Mouse (Mus musculus) T-helper 17 cell (primary cell): ENCODE measurements around the gene Mmrn2.

Source experiments
- in situ Hi-C, 2 experiments: fragments of 300-600 bp; cut with MboI, MseI; formaldehyde crosslinking; loops; 1 replicate in 1 of 2; 2 replicates in 1 of 2; pipeline ENCODE4 v1.15.1; 2025; ENCODE audit warnings: high pct_unique_total_duplicates in 2 of 2

Gene Mmrn2

GRCm38 (mm10) chr14:34375415-34375904, at the start of gene Mmrn2:
Gene Mmrn2, plus strand, starts transcription at chr14:34375465.
- in situ Hi-C loops: loop anchor here in 1 of 2 experiments (5.0 kb wide), 1 partner anchor 573 kb away; no protein-coding TSS in a partner anchor

- in situ Hi-C loops: no loop called here
Measured at GRCm38 (mm10) chr14:34326606-34327005, 48.7 kb upstream of the Mmrn2 start.

GRCm38 (mm10) chr14:34327618-34328017, 47.6 kb upstream of the Mmrn2 start:
- in situ Hi-C loops: no loop called here

GRCm38 (mm10) chr14:34330657-34331158, 44.6 kb upstream of the Mmrn2 start:
- in situ Hi-C loops: no loop called here

GRCm38 (mm10) chr14:34331886-34332285, 43.4 kb upstream of the Mmrn2 start:
- in situ Hi-C loops: no loop called here

GRCm38 (mm10) chr14:34332476-34332875, 42.8 kb upstream of the Mmrn2 start:
- in situ Hi-C loops: no loop called here

GRCm38 (mm10) chr14:34339446-34339845, 35.8 kb upstream of the Mmrn2 start:
- in situ Hi-C loops: no loop called here

GRCm38 (mm10) chr14:34341993-34342392, 33.3 kb upstream of the Mmrn2 start:
- in situ Hi-C loops: no loop called here

- in situ Hi-C loops: no loop called here
Measured at GRCm38 (mm10) chr14:34343078-34343477, 32.2 kb upstream of the Mmrn2 start.

- in situ Hi-C loops: no loop called here
Measured at GRCm38 (mm10) chr14:34344361-34344760, 30.9 kb upstream of the Mmrn2 start.

- in situ Hi-C loops: no loop called here
Measured at GRCm38 (mm10) chr14:34345771-34346566, 29.3 kb upstream of the Mmrn2 start.

GRCm38 (mm10) chr14:34347084-34347483, 28.2 kb upstream of the Mmrn2 start:
- in situ Hi-C loops: no loop called here

GRCm38 (mm10) chr14:34348301-34348700, 27.0 kb upstream of the Mmrn2 start:
- in situ Hi-C loops: no loop called here

GRCm38 (mm10) chr14:34349007-34349406, 26.3 kb upstream of the Mmrn2 start:
- in situ Hi-C loops: no loop called here

- in situ Hi-C loops: loop anchor here in 1 of 2 experiments (25.0 kb wide), 1 partner anchor 264 kb away; the partner anchor contains the start of gene Anxa8
Measured at GRCm38 (mm10) chr14:34351660-34352059, 23.6 kb upstream of the Mmrn2 start.

- in situ Hi-C loops: loop anchor here in 1 of 2 experiments (25.0 kb wide), 1 partner anchor 265 kb away; the partner anchor contains the start of gene Anxa8
Measured at GRCm38 (mm10) chr14:34352523-34352922, 22.7 kb upstream of the Mmrn2 start.

- in situ Hi-C loops: loop anchor here in 1 of 2 experiments (25.0 kb wide), 1 partner anchor 266 kb away; the partner anchor contains the start of gene Anxa8
Measured at GRCm38 (mm10) chr14:34353326-34353725, 21.9 kb upstream of the Mmrn2 start.

- in situ Hi-C loops: loop anchor here in 1 of 2 experiments (25.0 kb wide), 1 partner anchor 267 kb away; the partner anchor contains the start of gene Anxa8
Measured at GRCm38 (mm10) chr14:34354456-34354855, 20.8 kb upstream of the Mmrn2 start.

GRCm38 (mm10) chr14:34355301-34355700, 20.0 kb upstream of the Mmrn2 start, which contains the start of gene Fam25c:
Gene Fam25c, minus strand, starts transcription at chr14:34355433.
- in situ Hi-C loops: loop anchor here (5.0 to 25.0 kb wide), 2 partner anchors 83 to 268 kb away; partner anchors contain the start of gene Anxa8 (in 1 of the 2)

GRCm38 (mm10) chr14:34357671-34358455, 17.4 kb upstream of the Mmrn2 start:
- in situ Hi-C loops: loop anchor here (5.0 to 25.0 kb wide), 2 partner anchors 86 to 271 kb away; partner anchors contain the start of gene Anxa8 (in 1 of the 2)

- in situ Hi-C loops: loop anchor here (5.0 to 25.0 kb wide), 2 partner anchors 87 to 272 kb away; partner anchors contain the start of gene Anxa8 (in 1 of the 2)
Measured at GRCm38 (mm10) chr14:34359676-34360244, 15.5 kb upstream of the Mmrn2 start.
